Mouse (Mus musculus): ENCODE results near the gene Sh3rf3. TPM values are rescaled to one million over a fixed set of nuclear protein-coding genes. Genes with fewer than 3 reads are reported as not detected.
A peak's percentile ranks its signal among the peaks of the same experiment; 100 is the strongest.

Gene Sh3rf3
- polyA plus RNA-seq, 1 experiment from 2014 or later: 0.23 TPM

DNA sequence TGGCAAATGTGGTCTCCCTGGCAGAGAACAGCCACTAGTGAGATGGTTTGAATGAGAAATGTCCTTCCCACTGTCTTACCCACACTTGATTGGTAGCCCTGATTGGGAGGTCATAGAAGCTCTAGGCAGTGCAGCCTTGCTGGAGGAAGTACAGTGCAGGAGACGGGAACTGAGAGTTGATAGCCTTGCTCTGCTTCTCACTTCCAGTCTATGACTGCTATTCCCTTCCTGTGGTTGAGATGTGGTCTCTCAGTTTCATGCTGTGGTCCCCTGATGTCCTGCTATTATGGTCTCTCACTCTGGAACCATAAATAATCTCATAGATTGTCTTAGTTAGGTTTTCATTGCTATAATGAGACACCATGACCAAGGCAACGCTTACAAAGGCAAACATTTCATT lies 109.8 kb downstream of the Sh3rf3 start:
- H3K9ac ChIP-seq: no peak overlapping the region
- peaks cover 85% of the 10 kb centered on the region for H3K27me3 ChIP-seq (replicated peaks)
- H3K4me2 ChIP-seq: no peak overlapping the region
- H3K9me3 ChIP-seq: no peaks in the 10 kb centered on the region
- ATAC-seq (ENCODE audit: extremely low read depth, insufficient number of reproducible peaks, low FRiP score, low TSS enrichment): no peak
- H3K27ac ChIP-seq (replicated peaks): no peak overlapping the region
- no peaks in the 10 kb centered on the region for H3K36me3 ChIP-seq
- 67% methylated on average over 2 of the region's 2 CpGs for WGBS
- no peaks in the 10 kb centered on the region for H3K4me1 ChIP-seq
- no peak overlapping the region for H3K4me3 ChIP-seq

DNA sequence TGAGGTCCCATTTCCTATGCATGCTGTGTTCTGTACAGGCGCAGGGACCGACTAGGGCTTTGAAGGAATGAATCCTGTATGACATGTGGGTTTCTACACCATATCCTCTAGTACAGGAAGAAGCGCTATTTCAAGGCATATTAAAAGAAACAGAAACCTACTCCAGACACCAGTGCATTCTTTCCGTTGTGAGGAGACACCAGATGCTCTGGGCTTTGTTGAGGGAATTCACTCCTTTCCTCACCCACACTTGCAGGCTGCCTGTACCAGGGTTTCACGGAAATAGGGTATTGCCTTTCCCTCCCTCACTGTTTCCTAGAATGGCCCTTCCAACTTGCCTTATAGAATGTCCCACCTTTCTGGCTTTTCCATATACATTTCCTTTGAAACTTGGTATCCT lies 113.4 kb downstream of the Sh3rf3 start:
- no peak for ATAC-seq (ENCODE audit: extremely low read depth, insufficient number of reproducible peaks, low FRiP score, low TSS enrichment)
- 62% methylated on average over 5 of the region's 5 CpGs for WGBS

DNA sequence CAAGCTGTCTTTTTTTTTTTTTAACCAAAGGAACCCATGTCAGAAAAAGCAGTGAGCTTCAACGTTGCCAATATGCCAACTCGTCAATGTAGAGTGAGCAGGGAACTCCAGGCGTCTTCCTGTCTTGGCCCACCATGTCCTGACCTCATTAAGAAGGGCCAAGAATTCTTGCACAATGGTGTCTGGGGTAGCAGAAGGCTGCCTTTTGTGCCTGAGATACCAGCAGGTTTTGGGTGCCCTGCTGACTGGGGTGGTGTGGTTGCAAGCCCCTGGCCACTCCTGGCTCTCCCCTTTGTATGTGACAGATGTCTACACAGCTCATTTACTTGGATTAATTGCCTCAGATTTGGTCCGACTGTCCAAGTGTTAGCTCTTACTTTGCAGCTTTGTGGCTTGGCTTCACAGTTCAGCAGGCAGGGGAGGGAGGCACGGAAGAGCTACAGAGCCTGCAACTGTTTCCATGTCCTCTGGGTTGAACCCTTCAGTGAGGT lies 115.8 kb downstream of the Sh3rf3 start:
- H3K4me1 ChIP-seq: peaks cover 20% of the 10 kb centered on the region
- H3K27me3 ChIP-seq (replicated peaks): peaks cover 88% of the 10 kb centered on the region
- no peak overlapping the region for H3K27ac ChIP-seq (replicated peaks)
- H3K36me3 ChIP-seq: no peaks in the 10 kb centered on the region
- 72% methylated on average over 5 of the region's 5 CpGs for WGBS
- no peak overlapping the region for H3K4me3 ChIP-seq
- H3K4me2 ChIP-seq: no peak overlapping the region
- ATAC-seq (ENCODE audit: extremely low read depth, insufficient number of reproducible peaks, low FRiP score, low TSS enrichment): no peak
- H3K9me3 ChIP-seq: peaks cover 3% of the 10 kb centered on the region
- H3K9ac ChIP-seq: no peak overlapping the region

More for the DNA sequence above, 113.4 kb downstream of the Sh3rf3 start:
- Histone ChIP-seq H3K4me1 (peaks cover 3% of the 10 kb centered on the region), H3K4me3 (no peak overlapping the region), H3K36me3 (no peaks in the 10 kb centered on the region), H3K9ac (no peak overlapping the region), H3K4me2 (no peak overlapping the region), H3K27me3 (replicated peaks) (peaks cover 97% of the 10 kb centered on the region), H3K27ac (replicated peaks) (no peak overlapping the region), H3K9me3 (no peaks in the 10 kb centered on the region)

DNA sequence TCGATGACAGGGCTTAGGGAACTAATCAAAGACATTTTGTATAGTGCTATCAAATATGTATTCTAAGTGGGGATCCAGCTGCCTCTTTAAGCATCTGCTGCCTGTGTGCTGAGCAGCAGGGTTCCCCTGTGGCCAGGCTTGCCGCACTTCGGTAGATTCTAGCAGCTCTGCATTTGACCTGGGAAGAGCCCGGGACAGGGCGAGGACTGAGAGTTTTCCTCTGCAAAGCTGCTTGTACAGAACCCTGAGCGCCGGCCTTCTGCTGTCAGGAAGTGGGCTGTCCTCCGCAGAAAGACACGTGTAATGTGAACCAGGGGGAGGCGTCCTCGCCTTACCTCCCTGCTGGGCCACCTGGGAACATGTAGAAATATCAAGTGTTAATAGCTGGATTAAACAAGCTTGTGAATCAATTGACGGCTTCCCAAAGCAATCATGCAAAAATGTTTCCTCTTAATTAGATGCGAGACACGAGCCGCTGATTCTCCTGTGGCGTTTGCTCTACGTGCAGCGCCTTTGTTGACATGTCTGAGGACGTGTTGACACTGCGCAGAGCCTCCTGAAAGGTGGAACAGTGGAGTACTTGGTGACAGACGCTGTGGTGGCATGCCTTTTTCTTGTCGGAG lies 119.1 kb downstream of the Sh3rf3 start:
- Histone ChIP-seq H3K27me3 (replicated peaks) (peaks cover 91% of the 10 kb centered on the region), H3K4me2 (peak overlapping the region; percentile 61), H3K4me3 (peak overlapping the region; percentile 32), H3K9ac (no peak overlapping the region), H3K4me1 (peaks cover 20% of the 10 kb centered on the region), H3K27ac (replicated peaks) (no peak overlapping the region), H3K9me3 (peaks cover 4% of the 10 kb centered on the region), H3K36me3 (no peaks in the 10 kb centered on the region)
- ATAC-seq (ENCODE audit: extremely low read depth, insufficient number of reproducible peaks, low FRiP score, low TSS enrichment): peak; percentile 69
- 13% methylated on average over 22 of the region's 22 CpGs for WGBS

DNA sequence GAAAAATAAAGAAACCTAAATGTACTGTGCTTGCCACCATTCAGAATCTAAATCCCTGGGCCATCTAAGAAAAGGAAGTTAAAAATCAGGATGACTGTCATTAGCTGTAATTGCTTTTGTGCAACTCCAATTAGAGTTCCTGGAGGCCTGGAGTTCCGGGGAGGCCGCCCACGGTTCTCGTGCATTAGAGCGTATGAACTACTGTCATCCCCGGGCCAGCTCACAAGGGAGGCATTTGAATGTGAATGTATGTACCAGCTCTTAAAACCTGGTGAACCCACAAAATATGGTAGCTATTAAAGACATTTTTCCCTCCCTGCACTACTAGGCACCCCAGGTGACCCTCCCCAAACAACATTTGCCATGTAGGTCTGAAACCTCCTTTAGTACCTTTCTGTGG lies 122.4 kb downstream of the Sh3rf3 start:
- Histone ChIP-seq H3K36me3 (no peaks in the 10 kb centered on the region), H3K9me3 (peaks cover 4% of the 10 kb centered on the region), H3K4me1 (peaks cover 20% of the 10 kb centered on the region), H3K27me3 (replicated peaks) (peaks cover 91% of the 10 kb centered on the region), H3K4me3 (no peak overlapping the region), H3K4me2 (no peak overlapping the region), H3K27ac (replicated peaks) (no peak overlapping the region), H3K9ac (no peak overlapping the region)
- ATAC-seq (ENCODE audit: extremely low read depth, insufficient number of reproducible peaks, low FRiP score, low TSS enrichment): no peak
- 85% methylated on average over 6 of the region's 6 CpGs for WGBS

DNA sequence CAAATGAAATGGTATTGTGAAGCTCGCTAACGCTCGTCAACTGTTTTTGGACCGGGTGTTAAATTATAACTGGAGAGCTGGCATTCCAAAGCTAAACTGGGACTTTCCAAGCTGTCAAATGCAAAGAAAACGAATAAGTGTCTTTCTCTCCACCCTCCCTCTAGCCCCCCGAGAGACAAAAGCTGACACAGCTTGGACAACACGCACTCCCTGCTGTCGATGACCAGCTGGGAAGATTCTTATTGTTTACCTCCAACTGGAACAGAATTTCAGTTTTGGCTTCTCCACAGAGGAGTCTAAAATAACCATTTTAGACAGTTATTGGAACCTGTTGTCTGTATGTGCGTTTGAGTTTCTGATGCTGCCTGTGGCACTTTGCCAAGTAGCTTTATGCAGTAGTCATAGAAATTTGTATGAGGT lies 123.3 kb downstream of the Sh3rf3 start:
- Histone ChIP-seq H3K4me1 (peaks cover 19% of the 10 kb centered on the region), H3K4me2 (no peak overlapping the region), H3K9me3 (peaks cover 4% of the 10 kb centered on the region), H3K9ac (no peak overlapping the region), H3K27ac (replicated peaks) (no peak overlapping the region), H3K27me3 (replicated peaks) (peaks cover 91% of the 10 kb centered on the region), H3K4me3 (no peak overlapping the region), H3K36me3 (no peaks in the 10 kb centered on the region)
- WGBS: 73% methylated on average over 9 of the region's 9 CpGs
- no peak for ATAC-seq (ENCODE audit: extremely low read depth, insufficient number of reproducible peaks, low FRiP score, low TSS enrichment)

DNA sequence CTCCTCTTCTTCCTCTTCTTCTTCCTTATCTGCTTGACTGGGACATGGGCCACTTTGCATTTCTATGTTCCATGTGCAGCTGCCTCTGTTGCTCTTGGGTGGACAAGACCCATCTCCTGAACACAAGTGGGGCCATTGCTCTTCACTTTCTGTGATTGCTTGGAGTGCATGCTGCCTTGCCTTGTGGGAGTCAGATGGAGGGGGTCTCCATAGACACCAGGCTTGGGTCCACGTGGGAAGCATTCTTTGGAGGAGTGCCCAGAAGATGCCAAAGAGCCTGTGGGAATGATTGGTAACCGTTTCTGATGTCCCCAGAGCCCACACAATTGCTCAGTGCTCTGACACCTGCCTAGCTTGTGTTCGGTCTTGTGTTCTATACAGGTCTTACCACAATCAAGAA lies 124.4 kb downstream of the Sh3rf3 start:
- ATAC-seq (ENCODE audit: extremely low read depth, insufficient number of reproducible peaks, low FRiP score, low TSS enrichment): no peak
- H3K27ac ChIP-seq (replicated peaks): no peak overlapping the region
- H3K36me3 ChIP-seq: no peaks in the 10 kb centered on the region
- H3K4me1 ChIP-seq: peaks cover 9% of the 10 kb centered on the region
- no peak overlapping the region for H3K4me2 ChIP-seq
- peaks cover 4% of the 10 kb centered on the region for H3K9me3 ChIP-seq
- no peak overlapping the region for H3K4me3 ChIP-seq
- WGBS: 49% methylated on average over 3 of the region's 3 CpGs
- no peak overlapping the region for H3K9ac ChIP-seq
- H3K27me3 ChIP-seq (replicated peaks): peaks cover 97% of the 10 kb centered on the region

DNA sequence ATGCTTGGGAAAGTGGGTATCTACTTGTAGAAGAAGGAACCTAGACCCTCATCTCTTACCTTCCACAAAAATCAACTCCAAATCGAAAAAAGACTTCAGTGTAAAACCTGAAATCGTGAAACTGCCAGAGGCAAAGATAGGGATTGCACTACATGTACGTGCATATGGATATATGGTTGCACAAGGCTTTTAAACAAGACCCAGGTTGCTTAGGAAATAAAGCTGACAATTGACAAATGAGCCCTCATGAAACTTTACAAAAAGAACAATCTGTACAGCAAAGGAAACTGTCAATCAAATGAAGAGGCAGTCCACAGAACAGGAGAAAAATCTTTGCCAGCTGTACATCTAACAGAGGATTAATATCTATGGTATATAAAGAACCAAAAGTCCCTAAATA lies 129.7 kb downstream of the Sh3rf3 start:
- Histone ChIP-seq H3K4me3 (no peak overlapping the region), H3K27me3 (replicated peaks) (peaks cover 82% of the 10 kb centered on the region), H3K36me3 (no peaks in the 10 kb centered on the region), H3K4me1 (no peaks in the 10 kb centered on the region), H3K9me3 (no peaks in the 10 kb centered on the region; the same call in 1 of the 2 replicates), H3K27ac (replicated peaks) (no peak overlapping the region), H3K9ac (no peak overlapping the region), H3K4me2 (no peak overlapping the region)
- 72% methylated on average over 3 of the region's 3 CpGs for WGBS
- no peak for ATAC-seq (ENCODE audit: extremely low read depth, insufficient number of reproducible peaks, low FRiP score, low TSS enrichment)

DNA sequence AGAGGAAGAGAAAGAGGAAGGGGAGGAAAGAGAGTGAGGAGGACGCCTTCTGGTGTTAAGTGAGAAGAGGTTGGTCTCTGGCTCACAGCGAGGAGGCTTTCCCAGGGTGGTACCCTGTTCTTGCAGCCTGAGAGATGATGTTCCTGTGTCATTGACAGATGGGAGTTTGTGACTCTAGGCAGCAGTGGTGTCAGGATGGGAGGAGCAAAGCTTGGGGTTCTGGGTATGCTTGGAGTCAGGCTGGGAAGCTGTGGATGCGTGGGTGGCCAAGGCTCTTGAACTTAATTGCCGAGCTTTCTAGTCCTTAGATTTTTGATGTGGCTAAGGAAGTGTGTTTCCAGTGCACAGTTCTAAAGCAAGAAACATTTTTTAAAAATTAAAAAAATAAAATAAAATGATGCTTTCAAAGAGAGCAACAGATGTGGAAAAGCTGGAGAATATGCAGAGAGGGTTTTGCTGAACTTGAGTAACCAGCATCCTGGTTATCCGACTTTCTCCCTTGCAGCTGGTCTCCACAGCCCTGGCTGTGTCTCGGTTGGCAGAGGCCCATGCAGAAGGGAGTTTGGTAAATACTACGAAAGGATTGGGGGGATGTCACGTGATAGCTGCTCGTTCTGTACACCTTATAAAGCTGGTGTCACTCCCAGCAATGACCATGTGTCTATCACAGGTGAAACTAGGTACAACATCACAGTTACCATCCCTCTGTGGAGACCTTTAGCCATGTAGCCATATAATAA lies 130.7 kb downstream of the Sh3rf3 start:
- H3K36me3 ChIP-seq: no peaks in the 10 kb centered on the region
- H3K4me1 ChIP-seq: no peaks in the 10 kb centered on the region
- no peak overlapping the region for H3K4me3 ChIP-seq
- no peak overlapping the region for H3K27ac ChIP-seq (replicated peaks)
- no peaks in the 10 kb centered on the region; the same call in 1 of the 2 replicates for H3K9me3 ChIP-seq
- H3K27me3 ChIP-seq (replicated peaks): peaks cover 79% of the 10 kb centered on the region
- no peak overlapping the region for H3K9ac ChIP-seq
- no peak overlapping the region for H3K4me2 ChIP-seq
- WGBS: 66% methylated on average over 9 of the region's 9 CpGs
- no peak for ATAC-seq (ENCODE audit: extremely low read depth, insufficient number of reproducible peaks, low FRiP score, low TSS enrichment)

DNA sequence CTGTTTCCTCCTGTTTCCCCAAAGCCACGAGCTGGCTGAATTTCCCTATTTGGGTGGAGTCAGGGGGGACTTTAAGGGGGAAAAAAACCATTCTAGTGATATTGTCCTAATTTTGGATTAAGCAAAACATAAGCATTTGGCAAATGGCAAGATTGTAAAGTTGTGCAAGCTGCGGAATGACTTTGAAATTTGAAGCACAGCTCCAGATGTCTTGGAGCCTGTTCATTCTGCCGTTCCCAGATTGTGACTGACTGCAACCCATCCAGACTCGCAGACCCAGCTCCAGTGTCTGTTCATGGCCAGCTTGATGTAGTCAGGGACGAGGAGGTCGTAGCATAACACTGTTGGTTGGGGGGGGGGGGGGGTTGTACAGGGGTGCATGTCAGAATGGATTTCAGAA lies 131.8 kb downstream of the Sh3rf3 start:
- Histone ChIP-seq H3K9ac (no peak overlapping the region), H3K36me3 (no peaks in the 10 kb centered on the region), H3K4me1 (no peaks in the 10 kb centered on the region), H3K27ac (replicated peaks) (no peak overlapping the region), H3K9me3 (no peaks in the 10 kb centered on the region; the same call in 1 of the 2 replicates), H3K4me3 (no peak overlapping the region), H3K4me2 (no peak overlapping the region), H3K27me3 (replicated peaks) (peaks cover 72% of the 10 kb centered on the region)
- 64% methylated on average over 6 of the region's 6 CpGs for WGBS
- no peak for ATAC-seq (ENCODE audit: extremely low read depth, insufficient number of reproducible peaks, low FRiP score, low TSS enrichment)

DNA sequence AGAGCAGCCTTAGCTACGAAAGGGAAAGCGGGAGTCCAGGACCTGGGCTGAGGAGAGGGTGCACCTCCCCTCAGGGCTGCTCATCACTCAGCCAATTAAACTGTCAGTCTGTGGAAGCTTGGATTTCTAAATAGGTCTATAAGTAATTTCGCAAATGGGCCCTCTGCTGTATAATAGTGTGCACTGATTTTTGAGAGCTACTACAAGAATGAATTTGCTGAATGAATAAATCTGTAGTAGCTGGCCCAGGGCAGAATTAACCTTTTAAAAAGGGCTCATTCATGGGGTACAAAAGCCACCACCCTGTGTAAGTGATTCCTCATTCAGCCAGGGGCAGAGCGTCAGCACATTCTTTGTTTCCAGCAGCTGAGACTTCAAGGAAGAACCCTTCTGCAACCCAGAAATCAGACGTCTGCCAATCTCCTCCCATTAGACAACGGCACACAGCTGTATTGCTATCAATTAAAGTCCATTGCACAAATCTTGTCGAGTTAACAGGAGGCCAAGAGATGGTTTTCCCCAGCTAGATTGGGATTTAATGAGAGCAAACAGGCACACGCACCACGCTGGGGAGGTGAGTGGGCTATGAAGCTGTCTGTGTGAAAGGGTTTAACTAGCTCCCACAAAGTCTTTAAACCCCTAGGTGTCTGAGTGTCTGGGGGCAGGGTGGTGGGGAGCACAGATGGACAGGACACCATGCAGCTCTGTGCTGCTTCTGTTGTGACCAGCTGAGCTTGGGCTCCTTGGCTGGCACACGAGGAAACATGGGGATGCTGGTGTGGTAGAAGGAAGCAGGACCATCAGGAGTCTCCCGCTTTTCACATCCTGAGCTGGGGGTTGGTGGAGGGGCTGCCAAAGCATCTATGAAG lies 136.8 kb downstream of the Sh3rf3 start:
- H3K4me2 ChIP-seq: no peak overlapping the region
- H3K36me3 ChIP-seq: no peaks in the 10 kb centered on the region
- no peaks in the 10 kb centered on the region; the same call in 1 of the 2 replicates for H3K9me3 ChIP-seq
- 63% methylated on average over 11 of the region's 11 CpGs for WGBS
- H3K4me3 ChIP-seq: no peak overlapping the region
- no peak for ATAC-seq (ENCODE audit: extremely low read depth, insufficient number of reproducible peaks, low FRiP score, low TSS enrichment)
- no peaks in the 10 kb centered on the region for H3K4me1 ChIP-seq
- H3K27me3 ChIP-seq (replicated peaks): peaks cover 27% of the 10 kb centered on the region
- H3K27ac ChIP-seq (replicated peaks): no peak overlapping the region
- no peak overlapping the region for H3K9ac ChIP-seq

All from heart, embryonic 13.5 days (tissue).